14 mouse cellular contexts compared by ENCODE assay signal in the genomic region with DNA sequence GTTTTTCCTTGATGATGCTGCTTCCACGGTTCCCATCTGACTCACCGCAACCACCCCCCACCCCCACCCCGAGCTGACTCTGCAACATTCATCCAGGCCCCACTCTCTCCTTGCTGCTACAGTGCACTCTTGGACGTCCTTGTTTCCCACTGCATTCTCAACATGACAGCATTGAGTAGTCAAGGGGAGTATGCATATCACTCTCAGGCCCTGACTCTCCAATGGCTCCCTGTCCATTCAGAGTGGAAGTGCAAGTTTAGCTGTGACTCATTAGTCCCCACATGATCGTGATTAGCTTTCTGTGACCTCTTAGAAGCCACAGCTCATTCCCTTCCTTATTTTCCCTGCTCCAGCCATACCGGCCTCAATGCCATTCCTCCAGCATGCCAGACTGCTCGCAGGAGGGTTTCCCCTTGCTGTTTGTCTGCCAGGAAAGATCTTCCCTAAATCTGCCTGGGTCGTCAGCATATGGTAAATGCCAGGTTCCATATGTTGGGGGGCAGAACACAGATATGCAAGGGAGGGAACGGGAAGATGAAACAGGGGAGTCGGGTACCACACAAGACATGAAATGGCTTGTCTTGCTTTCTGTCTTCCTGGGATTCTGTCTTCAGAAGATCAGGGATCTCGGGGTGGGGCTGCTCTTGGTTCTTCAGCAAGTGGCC. TPM values are rescaled to one million over a fixed set of nuclear protein-coding genes. Genes with fewer than 3 reads are reported as not detected.
DNase-seq lines count a peak whose midpoint lies in the region; ATAC-seq lines count a peak whose summit lies in the region.
"Had no signal": no experiment of that assay in that cellular context is flagged by ENCODE, and none has a peak within 500 bp of the region (broad histone marks: within the 10 kb centered on the region; RNA-seq: fewer than 3 reads in every experiment).

No protein-coding gene starts in this region.

- H3K4me2 ChIP-seq in forebrain, embryonic 13.5 days = peak overlapping the region; percentile 81
- H3K4me2 ChIP-seq in forebrain, embryonic 11.5 days (ENCODE audit: low read depth, low read length, severe bottlenecking) = no peak overlapping the region
- H3K4me2 ChIP-seq in hindbrain, embryonic 13.5 days = peak overlapping the region; percentile 69
- H3K4me2 ChIP-seq in neural tube, embryonic 13.5 days = peak overlapping the region; percentile 69

- no peak for DNase-seq in forebrain, embryonic 11.5 days (ENCODE audit: low spot score)
- peak; percentile 79 for DNase-seq in NIH3T3 (ENCODE audit: low read depth)
- DNase-seq in lung, postnatal 10 days = no peak
- no peak for DNase-seq in adrenal gland, postnatal 4 days (ENCODE audit: low spot score in 2 of 2)
- no peak for DNase-seq in kidney, postnatal 25 days
- DNase-seq: liver, postnatal 0 days; lung, postnatal 36 days; spleen, adult 18-20 months had no signal

- no peaks in the 10 kb centered on the region for H3K36me3 ChIP-seq in forebrain, embryonic 13.5 days (ENCODE audit: poor library complexity, severe bottlenecking)
- H3K36me3 ChIP-seq in forebrain, embryonic 11.5 days (ENCODE audit: control insufficient read depth, insufficient read depth, low read length) = no peaks in the 10 kb centered on the region
- H3K36me3 ChIP-seq in hindbrain, embryonic 13.5 days = no peaks in the 10 kb centered on the region
- H3K36me3 ChIP-seq in neural tube, embryonic 13.5 days = no peaks in the 10 kb centered on the region
- H3K36me3 ChIP-seq: kidney, embryonic 15.5 days; midbrain, embryonic 10.5 days had no signal

- peaks cover 75% of the 10 kb centered on the region for H3K27me3 ChIP-seq in forebrain, embryonic 13.5 days
- H3K27me3 ChIP-seq in forebrain, embryonic 11.5 days (ENCODE audit: control insufficient read depth, insufficient read depth, low read length) = peaks cover 25% of the 10 kb centered on the region
- H3K27me3 ChIP-seq in hindbrain, embryonic 13.5 days = peaks cover 42% of the 10 kb centered on the region
- peaks cover 32% of the 10 kb centered on the region for H3K27me3 ChIP-seq in neural tube, embryonic 13.5 days

- H3K4me1 ChIP-seq in forebrain, embryonic 13.5 days = peaks cover 23% of the 10 kb centered on the region
- peaks cover 5% of the 10 kb centered on the region; the same call in 1 of the 2 replicates for H3K4me1 ChIP-seq in forebrain, embryonic 11.5 days (replicated peaks; ENCODE audit: control insufficient read depth, insufficient read depth, low read length)
- H3K4me1 ChIP-seq in hindbrain, embryonic 13.5 days (replicated peaks) = peaks cover 30% of the 10 kb centered on the region
- peaks cover 31% of the 10 kb centered on the region for H3K4me1 ChIP-seq in neural tube, embryonic 13.5 days (replicated peaks)

- no peak for ATAC-seq in forebrain, embryonic 13.5 days
- no peak for ATAC-seq in forebrain, embryonic 11.5 days (replicated peaks; ENCODE audit: low FRiP score)
- no peak for ATAC-seq in hindbrain, embryonic 13.5 days (ENCODE audit: low FRiP score)
- ATAC-seq in neural tube, embryonic 13.5 days (ENCODE audit: low read depth) = no peak
- ATAC-seq: liver, postnatal 0 days had no signal

- WGBS in forebrain, embryonic 13.5 days = 69% methylated on average over 11 of the region's 11 CpGs
- WGBS in forebrain, embryonic 11.5 days = 70% methylated on average over 11 of the region's 11 CpGs
- 64% methylated on average over 11 of the region's 11 CpGs for WGBS in hindbrain, embryonic 13.5 days
- 71% methylated on average over 11 of the region's 11 CpGs for WGBS in neural tube, embryonic 13.5 days

- no peaks in the 10 kb centered on the region for H3K9me3 ChIP-seq in forebrain, embryonic 13.5 days (replicated peaks)
- H3K9me3 ChIP-seq in forebrain, embryonic 11.5 days (ENCODE audit: control insufficient read depth, low read length) = no peaks in the 10 kb centered on the region
- H3K9me3 ChIP-seq in hindbrain, embryonic 13.5 days = no peaks in the 10 kb centered on the region
- H3K9me3 ChIP-seq in neural tube, embryonic 13.5 days = no peaks in the 10 kb centered on the region
- H3K9me3 ChIP-seq: kidney, embryonic 15.5 days; midbrain, embryonic 10.5 days had no signal

- no peak overlapping the region for H3K9ac ChIP-seq in forebrain, embryonic 13.5 days
- no peak overlapping the region for H3K9ac ChIP-seq in forebrain, embryonic 11.5 days (ENCODE audit: low read length)
- H3K9ac ChIP-seq in hindbrain, embryonic 13.5 days = peak overlapping the region; percentile 75
- peak overlapping the region; percentile 68 for H3K9ac ChIP-seq in neural tube, embryonic 13.5 days
- H3K9ac ChIP-seq: liver, postnatal 0 days had no signal

- no peak overlapping the region for H3K27ac ChIP-seq in forebrain, embryonic 13.5 days
- no peak overlapping the region for H3K27ac ChIP-seq in forebrain, embryonic 11.5 days (ENCODE audit: low read depth, low read length)
- H3K27ac ChIP-seq in hindbrain, embryonic 13.5 days = peak overlapping the region; percentile 94
- peak overlapping the region; percentile 89 for H3K27ac ChIP-seq in neural tube, embryonic 13.5 days (replicated peaks)
- H3K27ac ChIP-seq: kidney, embryonic 15.5 days had no signal

- H3K4me3 ChIP-seq in forebrain, embryonic 13.5 days = no peak overlapping the region
- no peak overlapping the region for H3K4me3 ChIP-seq in forebrain, embryonic 11.5 days (ENCODE audit: low read depth, low read length)
- peak overlapping the region; percentile 42; the same call in 1 of the 2 replicates for H3K4me3 ChIP-seq in hindbrain, embryonic 13.5 days
- H3K4me3 ChIP-seq in neural tube, embryonic 13.5 days = no peak overlapping the region
- H3K4me3 ChIP-seq: erythroblast, embryonic 14.5 days had no signal

RNA-seq across cellular contexts. Expression of a gene that starts 21.1 kb away (rescaled TPM):
- polyA plus RNA-seq in forebrain, embryonic 13.5 days (2015; fragmentation: Nextera tagmentation; extraction: Ambion mirVana) = 24.4 and 27.3 TPM in 2 replicates
- 20.5 and 23.3 TPM in 2 replicates for polyA plus RNA-seq in forebrain, embryonic 11.5 days (2014; fragmentation: Nextera tagmentation; extraction: Ambion mirVana)
- 40.7 and 41.2 TPM in 2 replicates for polyA plus RNA-seq in hindbrain, embryonic 13.5 days (2015; fragmentation: Nextera tagmentation; extraction: Ambion mirVana)
- 36.1 and 41.0 TPM in 2 replicates for polyA plus RNA-seq in neural tube, embryonic 13.5 days (2015; fragmentation: Nextera tagmentation; extraction: Ambion mirVana)
- total RNA-seq in adrenal gland, postnatal 4 days (2021) = 10 to 100 TPM; 17.7 to 19.0 TPM

Comparison
In these comparisons a context has a peak if more than half of its experiments do, and no peak if none do; other contexts are left out.
1. H3K27ac ChIP-seq: peak in hindbrain, embryonic 13.5 days (single experiment) and neural tube, embryonic 13.5 days (single experiment); none in forebrain, embryonic 13.5 days (single experiment) and forebrain, embryonic 11.5 days (single experiment).
2. H3K9ac ChIP-seq: peak in hindbrain, embryonic 13.5 days (single experiment) and neural tube, embryonic 13.5 days (single experiment); none in forebrain, embryonic 13.5 days (single experiment) and forebrain, embryonic 11.5 days (single experiment).